Mouse (Mus musculus) gastrocnemius, postnatal 25 days (tissue): Measurements from ENCODE around the gene ccdc198. TPM values are rescaled to one million over a fixed set of nuclear protein-coding genes. Genes with fewer than 3 reads are reported as not detected.
"Not testable (repeated sequence)": the region's sequence is repeated elsewhere in the genome, so short reads cannot be mapped to it uniquely, and the experiment has no call there.

Source experiments
- DNase-seq: peaks from one replicate; pipeline ENCODE4 v3.0.0; 2022
- long read RNA-seq, 2 experiments: library from polyadenylated mRNA; stranded (forward); transcript quantifications; one replicate each; pipeline ENCODE4 v2.0.0; 2021
- total RNA-seq, 2 experiments: library from RNA; stranded (reverse); gene quantifications; 1 replicate in 1 of 2; 2 replicates in 1 of 2; pipeline ENCODE4 v1.2.3; 2021

Gene ccdc198
- total RNA-seq, result not detected
- long read RNA-seq, experiment 1, result 0 reads
- long read RNA-seq, experiment 2, result 0 reads

DNA sequence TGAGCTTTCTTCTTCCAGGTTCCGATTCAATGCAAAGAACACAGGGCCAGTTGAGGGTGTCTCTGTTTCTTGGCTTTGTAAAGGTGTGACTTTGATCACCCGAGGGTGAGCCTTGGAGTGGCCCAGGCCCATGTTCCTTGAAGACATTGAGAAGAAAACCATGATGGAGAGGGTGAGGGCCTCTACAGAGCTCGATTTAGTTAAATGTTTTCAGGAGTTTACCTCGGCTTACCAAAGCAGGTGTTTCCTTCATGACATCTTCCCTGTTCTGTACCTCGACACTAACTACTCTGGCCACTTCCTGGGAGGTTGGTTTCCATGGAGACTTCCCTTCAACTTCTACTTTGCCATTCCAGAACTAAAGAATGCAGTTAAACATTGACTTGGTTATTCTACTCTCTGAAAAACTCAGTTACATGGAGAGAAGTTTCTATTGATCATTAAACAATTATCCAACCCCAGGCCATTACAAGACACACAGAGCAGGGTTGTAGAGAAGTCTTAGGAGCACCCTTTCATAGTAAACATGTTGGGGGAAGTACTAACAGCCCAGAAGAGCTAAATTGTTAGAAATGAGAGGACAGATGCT lies at the start of gene ccdc198:
Gene ccdc198, minus strand, starts transcription at position 349 of the 589 bp plus-strand sequence.
- DNase-seq, result no peak

DNA sequence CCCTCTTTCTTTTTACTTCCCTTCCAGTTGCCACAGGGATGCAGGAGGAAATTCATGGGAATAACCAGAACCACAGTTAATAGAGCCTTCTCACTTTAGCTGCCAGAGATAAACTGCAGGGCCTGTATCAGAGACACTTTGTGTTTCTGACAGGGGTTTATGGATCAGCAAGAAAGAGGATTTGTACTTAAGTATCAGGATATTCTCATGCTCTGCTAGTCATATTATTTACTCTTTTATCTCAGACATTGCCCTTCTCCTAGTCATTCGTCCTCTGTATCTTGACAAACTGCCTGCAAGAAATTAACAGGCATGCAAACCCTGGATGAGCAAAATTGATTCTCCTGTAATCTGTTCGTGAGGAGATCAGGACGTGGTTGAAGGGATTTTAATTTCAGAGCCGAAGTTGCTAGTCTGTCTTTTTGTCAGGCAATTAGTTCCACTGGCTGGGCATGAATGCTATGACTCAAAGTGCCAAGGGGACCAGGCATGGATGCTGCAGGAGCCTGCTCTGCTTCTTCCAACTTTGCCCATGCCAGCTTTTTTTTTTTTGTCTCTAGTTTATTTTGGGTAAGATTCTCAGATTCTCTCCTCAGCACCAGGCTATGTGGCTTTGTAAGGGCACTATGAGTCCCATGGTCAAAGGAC lies 48.7 kb upstream of the ccdc198 start:
- DNase-seq, result no peak

DNA sequence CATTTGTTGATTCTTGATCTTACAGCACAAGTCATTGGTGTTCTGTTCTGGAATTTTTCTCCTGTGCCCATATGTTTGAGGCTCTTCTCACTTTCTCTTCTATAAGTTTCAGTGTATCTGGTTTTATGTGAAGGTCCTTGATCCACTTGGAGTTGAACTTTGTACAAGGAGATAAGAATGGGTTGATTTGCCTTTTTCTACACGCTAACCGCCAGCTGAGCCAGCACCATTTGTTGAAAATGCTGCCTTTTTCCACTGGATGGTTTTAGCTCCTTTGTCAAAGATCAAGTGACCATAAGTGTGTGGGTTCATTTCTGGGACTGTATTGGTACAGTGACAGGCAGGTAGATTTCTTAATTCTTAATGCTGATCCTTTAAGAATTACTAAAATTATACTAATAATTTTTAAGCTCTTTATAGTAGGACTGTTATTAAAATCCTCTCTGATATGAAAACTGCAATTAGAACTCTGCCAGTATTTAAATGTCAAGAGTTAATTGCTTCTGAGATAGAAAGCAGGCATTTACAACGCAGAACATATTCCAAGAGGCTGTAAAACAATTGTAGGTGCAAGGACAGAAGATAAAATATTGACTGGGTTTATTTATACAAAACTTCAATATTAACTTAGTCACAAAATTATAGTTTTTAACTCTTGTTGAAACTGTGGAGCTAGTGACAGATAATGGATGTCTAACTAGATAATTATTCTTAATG lies 44.9 kb upstream of the ccdc198 start:
- DNase-seq, result no peak

DNA sequence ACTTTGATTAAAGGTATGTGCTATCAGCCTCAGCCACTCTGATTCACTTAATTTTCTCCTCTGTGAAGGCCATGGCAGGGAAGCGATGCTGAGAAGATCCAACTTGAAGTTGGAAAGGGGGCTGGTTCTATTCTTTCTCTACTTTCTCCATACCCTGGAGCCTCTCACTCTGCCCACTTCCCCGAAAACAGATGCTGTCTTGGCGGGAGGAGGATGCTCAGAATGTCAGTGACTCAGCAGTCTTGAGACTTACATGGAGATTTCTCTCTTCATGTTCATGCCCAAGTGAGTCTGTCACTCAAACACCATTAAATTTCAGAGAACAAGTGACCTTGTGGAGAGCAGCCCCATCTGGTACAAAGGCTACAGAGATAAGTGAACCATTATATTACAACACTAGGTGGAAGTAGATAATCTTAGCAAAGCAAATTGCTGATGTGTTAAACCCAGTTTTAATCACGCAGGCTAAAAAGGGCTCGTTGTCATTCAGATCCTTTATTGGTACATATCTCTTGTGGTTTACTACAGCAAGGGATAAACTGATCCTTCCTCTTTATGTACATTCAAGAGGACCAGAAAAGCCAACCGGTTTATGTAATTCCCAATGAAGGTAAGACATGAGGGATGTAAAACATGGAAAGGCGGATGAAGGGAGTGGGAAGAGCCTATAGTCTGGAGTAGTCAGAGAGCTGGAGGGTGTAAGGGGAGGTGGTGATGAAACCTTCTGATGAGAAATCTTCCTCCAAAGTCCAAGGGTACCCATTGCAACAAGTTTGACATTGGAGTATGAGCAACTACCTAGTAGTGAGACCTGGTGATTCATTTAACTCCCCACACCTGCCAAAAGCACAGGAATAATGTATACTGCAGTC lies 38.7 kb upstream of the ccdc198 start:
- no peak for DNase-seq

DNA sequence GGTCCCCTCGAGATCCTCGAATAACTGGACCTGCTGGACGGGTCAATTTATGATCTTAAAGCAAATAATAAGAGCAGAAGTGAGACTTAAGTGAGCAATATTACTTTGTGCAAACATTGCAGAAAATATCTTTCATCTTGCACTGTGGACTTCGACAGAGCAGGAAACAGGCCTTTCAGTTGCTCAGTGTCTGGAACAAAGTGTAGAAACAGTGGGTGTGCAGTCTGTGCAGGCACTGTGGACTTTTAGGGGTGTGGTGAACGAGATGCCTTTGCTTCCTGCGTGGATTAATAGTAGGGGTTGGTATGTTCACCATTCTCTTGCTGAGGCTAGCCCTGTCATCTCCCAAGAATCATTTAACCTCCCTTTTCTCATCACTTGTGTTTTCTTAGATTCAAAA lies 33.6 kb upstream of the ccdc198 start:
- DNase-seq, result no peak

DNA sequence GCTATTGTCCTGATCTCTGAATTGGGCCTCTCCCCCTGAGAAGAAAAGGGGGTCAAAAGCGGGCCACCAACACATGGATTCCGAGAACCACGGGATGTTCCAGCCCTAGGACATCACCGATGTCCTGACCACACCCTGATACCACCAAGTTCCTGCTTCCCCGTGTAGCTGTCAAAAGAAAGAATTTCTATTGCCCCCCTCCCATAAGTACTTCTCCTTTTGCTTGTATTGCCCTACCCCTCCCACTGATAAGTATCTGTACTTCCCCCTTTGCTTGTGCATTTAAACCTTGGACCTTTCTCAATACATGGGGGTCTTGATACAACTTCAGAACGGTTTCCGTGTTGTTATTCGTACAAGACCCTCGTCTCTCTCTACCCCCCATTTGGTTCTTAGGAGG lies 33.2 kb upstream of the ccdc198 start:
- not testable (repeated sequence) for DNase-seq

DNA sequence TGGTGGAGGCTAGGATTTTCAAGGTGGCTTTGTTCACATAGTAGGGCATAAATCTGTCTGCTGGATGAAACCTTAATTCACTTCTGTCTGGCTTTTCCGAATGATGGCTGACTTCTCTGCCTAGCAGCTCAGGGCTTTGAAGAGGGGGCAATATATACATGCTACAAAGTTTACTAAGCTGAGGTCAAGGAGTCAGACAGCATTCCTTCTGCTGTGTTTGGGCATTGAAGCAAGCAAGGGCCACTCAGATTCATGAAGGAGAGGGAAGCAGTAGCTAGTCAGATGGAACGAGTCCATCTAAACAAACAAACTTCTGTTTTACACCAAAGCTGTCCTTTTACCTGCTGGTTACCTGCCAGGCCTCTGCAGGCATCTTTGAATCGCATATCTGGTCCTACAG lies 32.4 kb upstream of the ccdc198 start:
- DNase-seq, result no peak

DNA sequence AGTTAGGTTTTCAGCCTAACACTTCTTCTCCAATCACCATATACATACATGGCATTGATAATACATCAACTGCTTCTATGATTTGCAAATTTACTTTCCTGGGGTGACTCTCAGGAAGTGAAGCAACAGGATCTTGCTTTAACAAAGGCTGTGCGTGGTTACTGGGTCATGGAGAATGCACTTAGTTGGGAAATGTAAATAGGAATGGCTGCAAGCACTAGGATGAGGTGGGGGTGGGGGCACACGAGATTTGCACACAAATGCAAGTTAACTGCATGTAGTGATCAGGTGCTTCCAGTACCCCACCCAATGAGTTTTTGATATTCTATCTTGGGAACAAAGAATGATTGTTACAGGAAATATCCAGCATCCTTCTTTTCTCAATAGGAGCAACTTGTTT lies 30.1 kb upstream of the ccdc198 start:
- DNase-seq, result no peak

DNA sequence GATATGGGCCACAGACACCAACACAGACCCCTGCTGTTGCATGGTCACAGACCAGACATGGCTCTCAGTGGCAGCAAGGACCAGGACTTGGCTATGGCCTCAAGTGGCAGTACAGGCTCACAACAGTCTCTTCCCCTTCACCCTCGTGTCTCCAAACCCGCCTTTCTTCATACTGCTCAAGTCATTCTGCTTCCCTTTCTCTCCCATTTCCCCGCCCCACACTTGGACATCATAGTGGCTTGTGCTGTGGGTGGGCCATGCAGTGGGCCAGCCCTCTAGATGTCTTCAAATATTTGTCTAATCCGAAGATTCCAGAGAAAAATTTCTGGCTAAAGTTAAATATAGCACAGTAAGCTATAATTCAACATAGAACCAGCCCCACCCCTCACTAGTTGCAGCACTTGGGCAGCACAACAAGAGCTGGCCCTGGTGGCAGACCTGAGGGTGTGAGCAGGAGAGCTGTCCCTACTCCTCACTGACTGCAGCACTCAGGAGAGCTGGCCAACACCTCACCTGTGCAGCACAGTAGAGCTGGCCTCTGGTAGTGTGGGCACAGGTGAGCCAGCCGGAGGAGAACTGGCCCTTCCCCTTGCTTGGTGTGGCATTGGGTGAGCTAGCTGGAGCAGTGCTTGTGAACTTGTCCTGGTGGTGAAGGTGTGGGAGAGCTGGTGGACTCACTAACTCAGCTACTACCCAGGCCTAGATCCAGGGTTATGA lies 20.2 kb upstream of the ccdc198 start:
- DNase-seq, result no peak

DNA sequence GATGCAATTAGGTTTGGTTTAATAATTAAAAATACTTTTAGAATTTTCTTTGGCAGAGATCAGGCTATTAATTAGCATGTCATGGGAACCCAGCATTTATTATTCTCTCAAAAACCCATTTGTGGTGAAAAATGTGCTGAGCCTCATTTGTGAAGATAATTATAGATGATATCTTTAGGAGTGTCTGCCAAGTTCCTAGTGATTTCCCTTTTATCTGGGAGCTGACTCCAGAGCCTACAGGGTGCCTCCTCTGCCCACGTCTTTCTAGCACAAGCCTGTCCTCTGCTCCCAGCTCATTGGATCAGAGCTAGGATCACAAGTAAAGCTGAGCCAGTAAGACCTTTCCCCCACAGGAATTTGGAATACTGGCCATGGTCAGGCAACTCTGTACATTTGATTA lies 3.8 kb downstream of the ccdc198 start:
- DNase-seq, result no peak

DNA sequence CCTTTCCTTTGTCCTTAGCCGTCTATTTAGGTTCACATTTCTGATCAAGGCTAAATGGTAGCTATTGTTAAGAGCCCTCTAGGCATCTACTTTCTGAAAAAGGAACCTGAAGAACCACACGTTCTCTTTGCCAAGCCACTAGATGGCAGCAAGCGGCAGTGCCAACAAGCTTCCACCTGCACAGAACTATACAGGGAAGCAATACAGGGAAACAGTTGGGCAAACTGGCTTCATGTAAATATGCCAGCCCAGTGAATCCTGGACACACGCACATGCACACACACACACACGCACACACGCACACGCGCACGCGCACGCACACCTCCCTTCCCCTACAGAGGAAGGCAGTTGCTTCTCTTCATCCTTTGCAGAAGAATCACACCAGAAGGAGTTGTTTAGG lies 7.1 kb downstream of the ccdc198 start:
- no peak for DNase-seq

DNA sequence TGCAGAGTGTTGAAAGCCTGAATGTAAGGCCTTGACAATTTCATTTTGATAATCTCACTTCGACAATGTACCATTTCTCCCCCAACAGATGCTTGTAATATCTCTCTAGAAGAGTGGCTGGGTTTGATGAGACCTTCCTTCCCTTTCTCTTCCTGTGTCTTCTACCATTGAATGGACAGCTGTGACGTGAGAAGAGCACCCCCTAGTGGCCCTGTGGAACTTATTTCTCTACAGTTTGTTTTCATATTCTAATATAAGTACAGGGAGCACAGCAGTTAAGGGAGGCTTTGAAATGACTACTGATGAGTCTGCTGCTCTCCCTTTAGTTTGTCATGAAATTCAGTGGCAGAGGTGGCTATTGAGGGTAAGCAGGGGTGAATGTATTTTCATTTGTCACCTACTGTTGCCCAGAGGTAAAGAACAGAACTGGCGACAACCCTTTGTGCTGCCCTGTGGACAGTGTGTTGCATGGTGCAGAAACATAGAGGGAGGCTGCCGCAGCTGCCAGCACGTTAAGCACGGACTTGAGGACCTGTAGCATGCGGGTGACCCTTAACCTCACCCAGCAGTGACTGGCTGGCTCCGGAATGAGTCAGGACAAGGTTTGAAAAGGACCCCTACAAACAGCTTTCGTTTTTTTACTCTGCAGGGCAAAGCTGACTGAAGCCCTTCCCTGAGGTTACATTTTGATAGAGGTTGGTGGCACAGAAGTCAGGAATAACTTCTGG lies 10.3 kb downstream of the ccdc198 start:
- DNase-seq, result no peak

DNA sequence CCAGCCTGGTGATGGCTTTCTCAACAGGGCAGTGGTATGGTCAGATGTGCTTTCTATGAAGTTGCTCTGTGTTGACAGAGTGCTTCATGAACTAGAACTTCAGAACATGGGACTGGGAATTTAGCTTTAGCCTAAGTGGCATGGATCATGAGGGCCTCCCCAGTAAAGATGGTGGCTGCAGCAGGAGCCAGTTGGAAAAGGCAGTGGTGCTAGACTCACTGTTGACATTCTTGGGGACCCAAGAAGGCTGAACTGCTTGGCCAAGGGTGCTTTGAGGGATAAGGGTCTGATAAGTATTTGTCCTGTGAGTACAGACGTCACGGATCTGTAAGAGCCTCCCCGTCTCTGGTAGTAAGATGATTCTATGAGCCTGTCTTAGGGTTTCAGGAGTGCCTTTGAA lies 13.4 kb downstream of the ccdc198 start:
- no peak for DNase-seq

DNA sequence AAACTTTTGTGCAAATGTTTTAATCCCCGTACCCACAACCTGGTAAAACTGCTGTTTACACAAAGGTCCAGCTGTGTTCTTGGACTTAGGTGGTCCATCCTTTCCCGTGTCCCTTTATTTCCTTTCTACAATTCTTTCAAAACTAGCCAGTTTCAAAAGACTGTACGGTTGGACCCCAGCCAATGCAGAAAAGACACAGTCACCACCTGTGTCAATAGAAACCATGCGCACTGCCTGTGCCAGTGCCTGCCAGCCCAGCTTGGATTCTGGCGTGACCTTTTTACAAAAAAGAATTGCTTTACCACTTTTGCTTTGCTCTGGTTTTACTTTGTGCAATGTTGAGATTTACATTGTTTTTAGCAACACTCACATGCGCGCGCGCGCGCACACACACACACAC lies 18.3 kb downstream of the ccdc198 start:
- DNase-seq, result no peak

DNA sequence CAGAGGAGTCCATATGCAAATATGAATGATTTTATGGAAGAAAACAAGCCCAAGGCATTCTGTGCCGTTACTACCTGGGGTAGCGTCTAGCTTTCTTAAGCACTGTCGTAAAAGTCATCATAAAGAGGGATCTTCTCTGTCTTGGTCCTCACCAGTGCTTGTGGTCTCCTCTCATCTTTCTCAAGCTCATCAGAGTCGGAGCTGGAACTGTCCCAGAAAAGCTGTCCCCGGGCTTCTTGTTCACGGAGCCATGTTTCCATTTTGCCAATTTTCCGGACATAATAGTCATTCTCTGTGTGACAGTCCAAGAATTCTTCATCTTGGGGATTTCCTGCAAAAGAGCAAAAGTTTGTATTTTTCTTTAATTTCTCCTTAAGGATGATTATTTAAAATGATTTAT lies 18.8 kb downstream of the ccdc198 start:
- no peak for DNase-seq

DNA sequence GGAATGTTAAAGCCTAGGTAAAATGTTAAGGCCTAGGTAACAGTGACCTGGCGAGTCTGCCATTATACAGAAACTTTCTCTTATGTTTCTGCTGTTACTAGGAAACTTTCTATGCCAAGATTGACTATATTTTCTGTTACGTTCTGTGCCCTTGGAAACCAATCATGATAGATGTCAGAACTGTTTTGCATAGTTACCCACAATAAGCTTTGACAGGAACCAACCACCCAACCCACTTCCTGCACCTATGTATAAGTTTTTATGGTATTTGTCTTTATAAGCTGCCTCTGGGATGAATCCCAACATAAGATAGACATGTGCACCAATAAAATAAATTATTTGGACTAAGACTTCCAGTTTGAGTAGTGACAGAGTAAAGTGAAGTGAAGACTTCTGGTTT lies 23.5 kb downstream of the ccdc198 start:
- no peak for DNase-seq

DNA sequence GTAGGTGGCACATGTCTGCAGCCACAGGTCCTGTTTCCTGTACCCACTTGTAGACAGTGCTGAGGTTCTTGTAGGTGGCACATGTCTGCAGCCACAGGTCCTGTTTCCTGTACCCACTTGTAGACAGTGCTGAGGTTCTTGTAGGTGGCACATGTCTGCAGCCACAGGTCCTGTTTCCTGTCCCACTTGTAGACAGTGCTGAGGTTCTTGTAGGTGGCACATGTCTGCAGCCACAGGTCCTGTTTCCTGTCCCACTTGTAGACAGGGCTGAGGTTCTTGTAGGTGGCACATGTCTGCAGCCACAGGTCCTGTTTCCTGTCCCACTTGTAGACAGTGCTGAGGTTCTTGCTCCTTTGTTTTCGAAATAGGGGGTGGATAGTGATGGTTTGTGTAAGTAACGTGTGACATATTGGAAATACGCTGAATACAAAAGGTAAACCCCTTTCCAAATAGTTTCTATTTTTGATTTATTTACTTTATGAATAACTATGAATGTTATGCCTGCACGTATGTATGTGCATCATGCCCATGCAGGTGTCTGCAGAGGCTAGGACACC lies 25.7 kb downstream of the ccdc198 start:
- not testable (repeated sequence) for DNase-seq

DNA sequence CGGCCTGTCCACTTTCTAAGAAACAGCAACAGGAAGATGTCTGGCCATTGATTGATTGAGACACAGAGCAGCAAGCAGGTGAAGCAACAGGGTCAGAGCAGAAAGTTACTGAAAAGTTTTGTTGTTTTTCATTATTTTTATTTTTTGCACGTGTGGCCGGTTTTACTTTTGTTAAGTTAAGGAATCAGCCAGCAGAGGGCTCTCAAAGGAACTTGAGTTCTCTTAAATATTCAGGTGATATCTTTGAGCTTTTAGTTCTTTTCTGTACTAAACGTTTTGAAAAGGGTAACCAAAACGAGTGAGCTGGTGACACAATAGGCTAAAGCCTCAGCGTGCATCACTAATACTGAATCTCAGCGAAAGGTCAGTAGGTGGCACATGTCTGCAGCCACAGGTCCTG lies 26.6 kb downstream of the ccdc198 start:
- no peak for DNase-seq

DNA sequence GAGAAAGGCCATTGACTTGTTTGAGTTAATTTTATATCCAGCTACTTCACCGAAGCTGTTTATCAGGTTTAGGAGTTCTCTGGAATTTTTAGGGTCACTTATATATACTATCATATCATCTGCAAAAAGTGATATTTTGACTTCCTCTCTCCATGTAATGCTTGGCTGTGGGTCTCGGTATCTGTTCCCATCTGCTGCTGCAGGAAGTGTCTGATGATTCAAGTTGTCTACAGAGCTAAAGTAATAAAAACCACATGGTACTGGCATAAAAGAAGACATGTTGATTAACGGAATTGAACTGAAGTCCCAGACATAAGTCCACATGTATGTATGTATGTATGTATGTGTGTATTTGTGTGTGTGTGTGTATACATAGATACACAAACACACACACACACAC lies 35.1 kb downstream of the ccdc198 start:
- not testable (repeated sequence) for DNase-seq

DNA sequence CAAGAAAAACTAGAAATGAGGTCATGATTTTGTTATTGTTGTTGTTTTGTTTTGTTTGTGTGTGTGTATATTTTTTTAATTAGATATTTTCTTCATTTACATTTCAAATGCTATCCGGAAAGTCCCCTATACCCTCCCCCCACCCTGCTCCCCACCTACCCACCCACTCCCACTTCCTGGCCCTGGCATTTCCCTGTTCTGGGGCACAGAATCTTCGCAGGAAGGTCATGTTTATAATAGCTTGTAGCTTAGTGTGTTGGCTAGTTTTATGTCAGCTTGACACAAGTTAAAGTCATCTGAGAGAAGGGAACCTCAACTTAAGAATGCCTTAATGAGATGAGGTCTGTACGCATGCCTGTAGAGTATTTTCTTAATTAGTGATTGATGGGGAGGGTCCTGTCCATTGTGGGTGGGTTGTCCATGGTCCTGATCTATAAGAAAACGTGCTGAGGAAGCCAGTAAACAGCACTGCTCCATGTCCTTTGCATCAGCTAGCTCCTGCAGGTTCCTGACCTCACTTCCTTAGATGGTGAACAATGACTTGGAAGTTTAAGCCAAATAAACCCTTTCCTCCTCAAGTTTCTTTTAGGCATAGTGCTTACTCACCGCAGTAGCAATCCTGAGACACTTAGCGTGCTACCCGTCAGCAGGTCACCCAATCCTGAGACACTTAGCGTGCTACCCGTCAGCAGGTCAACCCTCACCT lies 44.0 kb downstream of the ccdc198 start:
- DNase-seq, result no peak
